Mouse (Mus musculus) megakaryocyte, embryonic 14.5 days (primary cell): Measurements from ENCODE around the gene Epha6.

Experiments used
- FLI1 ChIP-seq: IDR thresholded peaks from 2 replicates; pipeline ENCODE4 v1.6.1; 2012; ENCODE audit warnings: low read length, inconsistent platforms, mixed read lengths
- GATA1 ChIP-seq: IDR thresholded peaks from 3 replicates; pipeline ENCODE4 v1.6.1; 2012; ENCODE audit warnings: mixed read lengths, low read length, inconsistent platforms, borderline replicate concordance

- TF ChIP-seq GATA1 (no peak), FLI1 (no peak)
Measured at GRCm38 (mm10) chr16:60070457-60071112, 534.7 kb downstream of the Epha6 start.
